Mouse (Mus musculus): ENCODE results near the gene Exosc5. TPM values are rescaled to one million over a fixed set of nuclear protein-coding genes. Genes with fewer than 3 reads are reported as not detected.

Exosc5 gene
- polyA plus RNA-seq, 1 experiment from 2014 or later, result 49.2 TPM

DNA sequence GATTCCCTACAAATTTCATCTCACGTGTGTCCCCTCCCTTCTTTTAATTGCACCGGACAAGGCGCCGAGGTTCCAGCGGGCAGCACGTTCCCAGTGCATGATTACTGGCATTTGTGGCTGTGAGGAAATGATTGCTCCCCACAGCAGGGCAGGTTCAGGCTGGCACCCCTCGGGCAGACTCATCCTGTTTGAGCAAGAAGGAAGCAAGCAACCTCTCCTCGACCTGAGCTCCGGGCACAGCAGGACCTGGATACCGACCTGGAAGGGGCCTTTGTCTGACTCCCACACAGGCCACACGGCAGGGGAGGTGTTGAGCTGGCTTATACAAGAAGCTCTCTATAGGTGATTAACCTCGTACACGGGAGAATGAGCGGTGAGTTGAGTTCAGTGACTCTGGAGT, 13.9 kb upstream of the Exosc5 start:
- no peaks in the 10 kb centered on the region for H3K27me3 ChIP-seq (ENCODE audit: insufficient read depth, low read length)
- no peak overlapping the region for H3K27ac ChIP-seq (ENCODE audit: low read depth)
- DNase-seq (no peak), ATAC-seq (no peak)
- H3K4me1 ChIP-seq (ENCODE audit: insufficient read depth), result peaks cover 22% of the 10 kb centered on the region
- TF ChIP-seq CTCF (IDR thresholded peaks at IDR 0.05; ENCODE audit: low read depth), result no peak
- no peak for TF ChIP-seq EP300 (IDR thresholded peaks at IDR 0.05; ENCODE audit: low read depth)
- H3K36me3 ChIP-seq (replicated peaks; ENCODE audit: insufficient read depth, low read length), result peaks cover 12% of the 10 kb centered on the region; the same call in 1 of the 2 replicates
- H3K4me3 ChIP-seq (ENCODE audit: low read depth, low read length), result no peak overlapping the region
- WGBS (ENCODE audit: insufficient replicate concordance), result 40% methylated on average over 14 of the region's 14 CpGs
- no peak overlapping the region for H3K9ac ChIP-seq (replicated peaks)
- H3K9me3 ChIP-seq (ENCODE audit: low read length), result no peaks in the 10 kb centered on the region
- no peak overlapping the region for H3K4me2 ChIP-seq (ENCODE audit: low read depth, low read length)

DNA sequence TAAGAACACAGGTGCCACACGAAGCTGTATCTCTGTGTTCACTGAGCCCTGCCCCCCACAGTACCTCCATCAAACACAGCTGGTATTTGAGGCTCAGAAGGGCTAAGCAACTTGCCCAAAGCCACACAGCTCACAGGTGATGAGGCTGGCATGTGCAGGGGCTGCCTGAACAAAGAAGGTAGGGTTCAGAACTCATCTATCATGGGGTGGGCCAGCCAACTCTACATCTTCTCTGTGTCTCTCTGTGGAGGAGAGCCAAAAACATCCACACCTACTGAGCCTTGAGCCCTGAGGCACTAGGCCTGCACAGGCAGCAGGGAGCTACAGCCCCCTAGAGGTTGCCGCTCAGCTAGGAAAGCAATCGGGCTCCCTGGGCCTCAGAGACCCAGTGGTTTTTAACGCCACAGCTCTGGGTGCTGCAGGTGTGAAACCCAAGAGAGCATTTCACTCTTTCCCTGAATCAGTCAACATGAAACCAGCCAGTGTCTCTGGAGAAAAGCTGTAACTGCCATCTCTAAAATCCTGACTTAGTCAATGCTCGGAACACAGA, 11.3 kb upstream of the Exosc5 start:
- no peaks in the 10 kb centered on the region for H3K27me3 ChIP-seq (ENCODE audit: insufficient read depth, low read length)
- TF ChIP-seq CTCF (IDR thresholded peaks at IDR 0.05; ENCODE audit: low read depth), result peak; percentile 67
- peak; percentile 15; the same call in 1 of the 2 replicates for TF ChIP-seq EP300 (IDR thresholded peaks at IDR 0.05; ENCODE audit: low read depth)
- peak overlapping the region; percentile 69 for H3K27ac ChIP-seq (ENCODE audit: low read depth)
- no peak overlapping the region for H3K4me3 ChIP-seq (ENCODE audit: low read depth, low read length)
- DNase-seq (peak; percentile 62), ATAC-seq (peak; percentile 59)
- H3K36me3 ChIP-seq (replicated peaks; ENCODE audit: insufficient read depth, low read length), result peaks cover 5% of the 10 kb centered on the region; the same call in 1 of the 2 replicates
- H3K9ac ChIP-seq (replicated peaks), result no peak overlapping the region
- 39% methylated on average over 5 of the region's 5 CpGs for WGBS (ENCODE audit: insufficient replicate concordance)
- H3K4me2 ChIP-seq (ENCODE audit: low read depth, low read length), result no peak overlapping the region
- H3K9me3 ChIP-seq (ENCODE audit: low read length), result no peaks in the 10 kb centered on the region
- peaks cover 32% of the 10 kb centered on the region for H3K4me1 ChIP-seq (ENCODE audit: insufficient read depth)

DNA sequence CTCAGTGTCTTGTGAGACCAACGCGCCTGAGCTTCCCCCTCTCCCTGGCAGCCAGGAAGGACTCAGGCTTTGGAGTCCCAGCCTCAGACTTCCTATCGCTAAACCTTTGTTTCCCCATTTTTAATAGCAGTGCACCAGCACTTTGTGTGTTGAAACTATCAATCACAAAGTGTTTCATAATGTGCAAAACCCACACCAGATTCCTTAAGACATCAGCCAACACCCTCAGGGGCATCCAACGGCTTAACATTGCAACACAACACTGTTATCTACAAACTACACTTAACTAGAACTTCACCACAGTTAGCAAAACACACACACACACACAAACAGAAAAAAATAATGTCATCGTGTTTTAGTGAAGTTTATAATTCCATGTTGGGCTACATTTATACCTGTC, 9.1 kb upstream of the Exosc5 start:
- H3K9ac ChIP-seq (replicated peaks), result no peak overlapping the region
- 0 out of 2 replicates have a peak, but pooled peaks have one; percentile 9 for ATAC-seq
- H3K4me3 ChIP-seq (ENCODE audit: low read depth, low read length), result no peak overlapping the region
- TF ChIP-seq EP300 (IDR thresholded peaks at IDR 0.05; ENCODE audit: low read depth), result no peak
- TF ChIP-seq CTCF (IDR thresholded peaks at IDR 0.05; ENCODE audit: low read depth), result no peak
- 16% methylated on average over 5 of the region's 5 CpGs for WGBS (ENCODE audit: insufficient replicate concordance)
- H3K27me3 ChIP-seq (ENCODE audit: insufficient read depth, low read length), result no peaks in the 10 kb centered on the region
- H3K4me1 ChIP-seq (ENCODE audit: insufficient read depth), result peaks cover 29% of the 10 kb centered on the region
- peaks cover 5% of the 10 kb centered on the region; the same call in 1 of the 2 replicates for H3K36me3 ChIP-seq (replicated peaks; ENCODE audit: insufficient read depth, low read length)
- H3K27ac ChIP-seq (ENCODE audit: low read depth), result peak overlapping the region; percentile 69
- H3K9me3 ChIP-seq (ENCODE audit: low read length), result no peaks in the 10 kb centered on the region
- no peak for DNase-seq
- no peak overlapping the region for H3K4me2 ChIP-seq (ENCODE audit: low read depth, low read length)

DNA sequence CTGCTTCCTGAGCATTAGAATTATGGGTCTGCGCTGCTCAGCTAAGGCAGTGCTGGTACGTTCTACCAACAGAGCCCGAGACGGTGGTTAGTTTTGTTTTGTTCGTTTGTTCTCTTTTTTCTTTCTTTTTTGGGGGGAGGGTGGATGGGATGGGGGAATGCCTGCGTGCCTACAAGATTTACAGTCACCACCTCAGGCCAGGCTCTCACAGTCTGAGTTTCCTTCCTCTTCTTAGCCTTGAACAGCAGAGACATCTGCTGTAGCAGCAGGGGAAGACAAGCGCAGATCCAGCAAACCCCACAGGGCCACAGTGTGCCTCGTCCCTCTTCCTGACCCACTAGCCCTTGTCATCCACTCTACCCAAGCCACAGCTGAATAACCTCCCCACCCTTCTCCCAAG, 7.7 kb upstream of the Exosc5 start:
- 34% methylated on average over 8 of the region's 8 CpGs for WGBS (ENCODE audit: insufficient replicate concordance)
- ATAC-seq, result no peak
- peak overlapping the region; percentile 72 for H3K27ac ChIP-seq (ENCODE audit: low read depth)

DNA sequence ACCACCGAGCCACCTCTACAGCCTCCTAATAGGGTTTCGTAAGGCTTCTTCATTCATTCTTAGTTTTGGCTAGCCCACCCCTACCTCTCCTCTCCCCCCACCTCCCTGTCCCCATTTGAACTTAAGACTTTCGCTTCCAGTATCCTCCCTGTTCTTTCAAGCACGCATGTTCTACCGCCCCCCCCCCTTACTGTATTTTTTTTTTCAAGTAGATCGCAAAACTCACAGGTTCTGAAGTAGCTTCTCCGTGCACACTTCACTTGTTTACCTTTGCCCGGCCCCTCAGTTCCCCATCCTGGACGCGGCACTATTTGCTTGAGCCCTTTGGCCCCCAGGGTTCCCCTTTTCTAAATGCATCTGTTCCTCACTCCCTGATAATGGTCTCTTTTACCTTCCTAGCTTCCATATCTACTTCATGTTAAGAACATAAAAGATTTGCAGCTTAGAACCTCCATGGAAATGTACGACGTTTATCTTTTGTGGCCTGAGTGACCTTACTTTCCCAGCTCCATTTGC, 6.7 kb upstream of the Exosc5 start:
- H3K36me3 ChIP-seq (replicated peaks; ENCODE audit: insufficient read depth, low read length), result no peaks in the 10 kb centered on the region
- H3K4me1 ChIP-seq (ENCODE audit: insufficient read depth), result peaks cover 29% of the 10 kb centered on the region
- no peaks in the 10 kb centered on the region for H3K27me3 ChIP-seq (ENCODE audit: insufficient read depth, low read length)
- no peak for DNase-seq
- WGBS (ENCODE audit: insufficient replicate concordance), result 31% methylated on average over 12 of the region's 12 CpGs
- H3K9ac ChIP-seq (replicated peaks), result no peak overlapping the region
- H3K9me3 ChIP-seq (ENCODE audit: low read length), result no peaks in the 10 kb centered on the region
- TF ChIP-seq EP300 (IDR thresholded peaks at IDR 0.05; ENCODE audit: low read depth), result no peak
- no peak for TF ChIP-seq CTCF (IDR thresholded peaks at IDR 0.05; ENCODE audit: low read depth)
- ATAC-seq, result no peak
- peak overlapping the region; percentile 55 for H3K4me2 ChIP-seq (ENCODE audit: low read depth, low read length)
- H3K27ac ChIP-seq (ENCODE audit: low read depth), result peak overlapping the region; percentile 30; the same call in 1 of the 2 replicates
- H3K4me3 ChIP-seq (ENCODE audit: low read depth, low read length), result no peak overlapping the region

More for the DNA sequence above, 7.7 kb upstream of the Exosc5 start:
- Histone ChIP-seq H3K27me3 (ENCODE audit: insufficient read depth, low read length) (no peaks in the 10 kb centered on the region), H3K9me3 (ENCODE audit: low read length) (no peaks in the 10 kb centered on the region), H3K36me3 (replicated peaks; ENCODE audit: insufficient read depth, low read length) (peaks cover 3% of the 10 kb centered on the region; the same call in 1 of the 2 replicates), H3K4me3 (ENCODE audit: low read depth, low read length) (no peak overlapping the region), H3K9ac (replicated peaks) (0 out of 2 replicates have a peak overlapping the region, but pooled peaks have one; percentile 19), H3K4me2 (ENCODE audit: low read depth, low read length) (peak overlapping the region; percentile 55), H3K4me1 (ENCODE audit: insufficient read depth) (peaks cover 27% of the 10 kb centered on the region)
- no peak for DNase-seq
- peak; percentile 59 for TF ChIP-seq CTCF (IDR thresholded peaks at IDR 0.05; ENCODE audit: low read depth)
- no peak for TF ChIP-seq EP300 (IDR thresholded peaks at IDR 0.05; ENCODE audit: low read depth)

DNA sequence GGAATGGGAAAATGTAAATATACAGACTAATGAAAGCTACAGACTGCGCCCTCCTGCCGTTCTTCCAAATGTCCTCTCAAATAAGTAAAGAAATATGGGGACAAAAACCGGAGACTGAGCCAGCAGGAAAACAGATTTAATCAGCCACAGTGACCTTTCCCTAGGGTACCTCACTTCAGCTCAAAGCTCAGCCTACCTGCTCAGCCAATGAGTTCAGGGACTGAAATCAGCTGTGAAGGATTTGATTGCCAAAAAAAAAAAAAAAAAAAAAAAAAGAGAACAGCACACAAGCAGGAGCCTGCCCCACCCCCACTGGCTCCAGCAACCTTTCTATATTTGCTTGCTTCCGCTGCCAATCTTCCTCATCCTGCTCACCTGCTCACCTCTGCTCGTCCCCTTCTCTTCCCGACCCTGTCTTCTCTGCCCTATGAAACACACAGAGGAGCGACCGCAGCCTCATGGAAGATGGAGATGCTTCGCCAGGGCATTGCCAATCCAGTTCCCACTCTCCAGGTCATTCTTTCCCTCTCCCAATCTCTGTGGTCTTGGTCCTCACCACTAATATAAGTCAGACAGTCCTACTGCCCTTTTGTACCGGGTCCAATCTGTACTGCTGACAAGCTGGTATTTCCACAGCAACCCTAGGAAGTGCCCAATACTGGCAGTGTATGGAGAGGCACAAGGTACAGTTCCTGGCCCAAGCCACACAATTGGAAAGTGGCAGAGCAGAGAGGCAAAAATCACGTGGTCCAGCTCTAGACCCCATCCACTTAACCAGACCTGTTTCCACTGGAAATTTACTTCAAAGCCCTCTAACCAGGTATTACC, 3.1 kb upstream of the Exosc5 start:
- WGBS (ENCODE audit: insufficient replicate concordance), result 59% methylated on average over 11 of the region's 11 CpGs
- Histone ChIP-seq H3K4me3 (ENCODE audit: low read depth, low read length) (peak overlapping the region; percentile 21; the same call in 1 of the 2 replicates), H3K4me1 (ENCODE audit: insufficient read depth) (peaks cover 31% of the 10 kb centered on the region), H3K27ac (ENCODE audit: low read depth) (peak overlapping the region; percentile 85), H3K4me2 (ENCODE audit: low read depth, low read length) (peak overlapping the region; percentile 96), H3K27me3 (ENCODE audit: insufficient read depth, low read length) (no peaks in the 10 kb centered on the region), H3K36me3 (replicated peaks; ENCODE audit: insufficient read depth, low read length) (no peaks in the 10 kb centered on the region), H3K9ac (replicated peaks) (peak overlapping the region; percentile 51), H3K9me3 (ENCODE audit: low read length) (no peaks in the 10 kb centered on the region)
- ATAC-seq, result peak; percentile 67
- TF ChIP-seq EP300 (IDR thresholded peaks at IDR 0.05; ENCODE audit: low read depth) (no peak; the same call in 1 of the 2 replicates), CTCF (IDR thresholded peaks at IDR 0.05; ENCODE audit: low read depth) (no peak)
- DNase-seq, result peak; percentile 75

All from liver, postnatal 0 days (tissue).